Mouse (Mus musculus) adrenal gland, postnatal 10 days (tissue): ENCODE results near the gene Dnm2. TPM values are rescaled to one million over a fixed set of nuclear protein-coding genes. Genes with fewer than 3 reads are reported as not detected.

Source experiments
- DNase-seq: peaks from one replicate; pipeline ENCODE4 v3.0.0; 2021; ENCODE audit warnings: mixed read lengths
- long read RNA-seq, 2 experiments: library from polyadenylated mRNA; stranded (forward); transcript quantifications; one replicate each; pipeline ENCODE4 v2.0.0; 2021
- total RNA-seq, 2 experiments: library from RNA; stranded (reverse); gene quantifications; 2 replicates each; pipeline ENCODE4 v1.2.3; 2021

Dnm2 gene
- total RNA-seq = 10 to 100 TPM; 79.1 to 94.7 TPM
- long read RNA-seq, experiment 1, transcript Dnm2-206 (21 exons, 2,613 nt) = minor isoform, 5 of 85 reads
- long read RNA-seq, experiment 1, transcript Dnm2-202 (20 exons, 3,450 nt) = major isoform, 6 of 85 reads
- long read RNA-seq, experiment 1, partial matches to known transcripts = 37 of 85 reads
- long read RNA-seq, experiment 1, other reads (novel, unspliced or antisense) = 32 of 85 reads
- long read RNA-seq, experiment 2, transcript Dnm2-206 (21 exons, 2,613 nt) = minor isoform, 13 of 118 reads
- long read RNA-seq, experiment 2, transcript Dnm2-202 (20 exons, 3,450 nt) = major isoform, 15 of 118 reads
- long read RNA-seq, experiment 2, transcript Dnm2-204 (21 exons, 3,063 nt) = minor isoform, 6 of 118 reads
- long read RNA-seq, experiment 2, transcript Dnm2-201 (21 exons, 3,502 nt) = minor isoform, 10 of 118 reads
- long read RNA-seq, experiment 2, partial matches to known transcripts = 11 of 118 reads
- long read RNA-seq, experiment 2, other reads (novel, unspliced or antisense) = 59 of 118 reads

GRCm38 (mm10) chr9:21424631-21425555 lies at the start of gene Dnm2:
TSS of gene Dnm2 (plus strand) at chr9:21424908.
- peak; percentile 97 for DNase-seq

DNA sequence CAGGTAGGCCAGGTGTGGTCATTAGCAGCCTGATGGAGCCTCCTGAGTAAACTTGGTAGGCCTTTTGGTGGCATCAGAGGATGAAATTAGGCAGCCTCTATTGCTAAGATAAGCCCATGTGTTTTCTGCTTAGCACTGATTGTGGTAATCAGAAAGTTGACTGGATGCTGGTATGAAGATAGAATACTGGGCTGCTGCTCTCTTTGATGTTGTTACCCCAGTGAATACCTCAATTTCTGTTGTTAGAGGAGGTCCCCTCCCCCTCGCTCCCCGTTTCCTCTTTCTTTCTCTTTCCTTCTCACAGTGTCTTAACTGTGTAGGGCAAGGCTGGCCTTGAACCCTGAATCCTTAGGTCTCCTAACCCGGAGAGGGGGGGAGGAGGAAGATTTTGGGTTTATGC lies 45.5 kb upstream of the Dnm2 start:
- DNase-seq = no peak

DNA sequence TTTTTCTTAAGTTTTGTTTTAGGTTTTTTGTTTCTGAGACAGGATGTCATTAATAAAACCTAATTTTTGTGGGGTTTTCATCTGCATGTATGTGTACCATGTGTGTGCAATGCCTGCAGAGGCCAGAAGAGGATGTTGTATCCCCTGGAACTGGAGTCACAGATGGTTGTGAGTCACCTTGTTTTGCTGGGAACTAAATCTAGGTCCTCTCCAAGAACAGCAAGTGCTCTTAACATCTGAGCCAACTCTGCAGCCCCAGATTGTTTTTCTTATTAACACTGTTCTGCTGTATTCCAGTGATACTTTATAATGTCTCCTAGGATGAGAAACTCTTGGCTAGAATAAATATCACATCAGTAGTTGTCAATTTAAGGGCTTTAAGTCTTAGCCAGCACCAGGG lies 43.8 kb upstream of the Dnm2 start:
- no peak for DNase-seq

DNA sequence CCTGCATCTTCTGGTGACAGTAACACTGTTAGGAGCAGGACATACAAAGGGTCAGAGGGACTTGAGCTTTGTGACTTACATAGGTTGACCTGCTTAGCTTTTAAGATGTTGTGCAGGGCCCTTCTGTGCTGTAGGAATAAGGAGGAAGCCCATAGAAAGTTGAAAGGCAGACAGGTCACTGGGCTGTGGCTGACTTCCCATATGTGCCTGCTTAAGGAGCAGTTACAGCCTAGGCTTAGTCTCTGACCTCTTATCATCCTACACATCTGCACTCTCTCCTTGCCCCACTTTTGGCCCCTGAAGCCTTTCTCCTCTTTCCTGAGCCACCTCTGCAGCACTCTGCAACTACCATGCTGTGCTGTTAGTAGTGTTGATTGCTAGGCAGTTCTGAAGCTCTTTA lies 40.7 kb upstream of the Dnm2 start:
- DNase-seq = no peak

- no peak for DNase-seq
Measured at GRCm38 (mm10) chr9:21392646-21393175, 32.0 kb upstream of the Dnm2 start.

DNA sequence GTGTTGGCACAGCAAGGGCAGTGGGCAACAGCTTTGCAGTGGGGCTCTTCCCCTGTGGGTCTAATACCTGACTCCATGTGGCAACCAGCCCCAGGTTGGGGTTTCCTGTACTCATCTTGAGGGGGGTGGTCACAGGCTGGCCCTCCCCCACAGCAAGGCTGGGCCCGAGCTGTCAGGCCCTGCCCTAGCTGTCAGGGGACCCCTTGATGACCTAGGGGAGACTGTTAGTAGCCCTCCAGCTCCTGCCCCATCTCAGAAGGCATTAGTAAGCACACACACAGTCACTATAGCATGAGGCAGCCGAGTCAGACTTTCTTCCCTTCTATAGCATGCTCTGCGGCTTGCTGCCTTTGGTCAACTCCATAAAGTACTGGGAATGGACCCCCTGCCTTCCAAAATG lies 29.0 kb upstream of the Dnm2 start:
- DNase-seq = no peak

- DNase-seq = no peak
Measured at GRCm38 (mm10) chr9:21397170-21397569, 27.5 kb upstream of the Dnm2 start.

DNA sequence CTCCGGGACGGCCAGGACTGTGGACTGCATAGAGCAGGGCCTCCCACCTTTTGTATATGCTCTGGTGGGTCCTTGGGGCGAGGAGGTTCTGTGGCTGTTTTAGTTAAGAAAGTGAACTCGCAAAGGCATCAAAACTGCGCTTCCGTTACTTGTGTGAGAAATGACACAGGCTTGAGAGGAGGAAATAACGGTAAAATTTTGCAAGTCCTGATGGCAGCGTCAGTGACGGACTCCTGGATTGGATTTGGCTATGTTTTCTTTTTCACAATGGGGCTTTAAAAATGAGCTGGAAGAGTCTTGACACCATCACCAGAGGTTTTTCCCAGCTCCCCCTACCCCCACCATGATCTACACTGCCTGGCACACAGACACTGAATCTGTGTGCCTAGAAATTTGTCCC lies 23.7 kb upstream of the Dnm2 start:
- DNase-seq = no peak

- no peak for DNase-seq
Measured at GRCm38 (mm10) chr9:21402764-21403253, 21.9 kb upstream of the Dnm2 start.

DNA sequence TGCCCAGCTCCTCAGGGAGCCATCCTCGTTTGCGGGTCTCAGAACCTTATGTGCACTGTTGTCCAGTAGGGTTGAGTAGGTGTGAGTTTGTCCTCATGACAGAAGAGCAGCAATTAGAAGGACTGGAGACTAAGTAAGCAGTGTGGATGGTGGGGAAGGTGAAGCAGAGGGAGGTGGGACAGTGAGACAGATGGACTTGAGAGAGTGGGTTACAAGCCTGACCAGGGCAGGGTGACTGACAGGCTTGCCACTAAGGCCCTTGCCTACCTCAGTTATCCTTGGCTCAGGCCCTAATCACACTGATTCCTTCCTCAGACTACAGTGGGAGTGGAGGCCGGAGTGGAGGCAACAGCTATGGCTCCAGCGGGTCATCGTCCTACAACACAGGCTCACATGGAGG lies 21.0 kb upstream of the Dnm2 start:
- DNase-seq = no peak

- DNase-seq = no peak
Measured at GRCm38 (mm10) chr9:21405525-21405924, 19.2 kb upstream of the Dnm2 start.

GRCm38 (mm10) chr9:21407951-21408350 lies 16.8 kb upstream of the Dnm2 start:
- peak; percentile 78 for DNase-seq

DNA sequence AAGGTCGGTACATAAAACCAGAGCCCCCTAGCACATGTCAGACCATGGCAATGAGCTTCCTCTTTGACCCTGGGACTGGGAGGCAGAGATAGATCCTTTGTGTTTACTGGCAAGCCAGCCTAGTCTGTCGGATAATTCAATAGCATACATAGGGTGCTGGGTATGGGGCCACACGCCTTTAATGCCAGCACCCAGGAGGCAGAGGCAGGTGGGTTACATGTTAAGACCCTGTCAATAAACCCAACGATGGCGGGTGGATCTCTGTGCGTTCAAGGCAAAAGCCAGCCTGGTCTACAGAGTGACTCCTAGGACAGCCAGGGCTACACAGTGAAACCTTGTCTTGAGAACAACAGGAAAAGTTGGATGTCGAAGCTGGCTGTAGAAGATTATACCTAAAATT lies 16.1 kb upstream of the Dnm2 start:
- no peak for DNase-seq

- DNase-seq = peak; percentile 90
Measured at GRCm38 (mm10) chr9:21409592-21410317, 15.0 kb upstream of the Dnm2 start.

GRCm38 (mm10) chr9:21411669-21412550 lies 12.8 kb upstream of the Dnm2 start, which contains the start of gene Qtrt1:
TSS of gene Qtrt1 (plus strand) at chr9:21411837.
- DNase-seq = peak; percentile 87

DNA sequence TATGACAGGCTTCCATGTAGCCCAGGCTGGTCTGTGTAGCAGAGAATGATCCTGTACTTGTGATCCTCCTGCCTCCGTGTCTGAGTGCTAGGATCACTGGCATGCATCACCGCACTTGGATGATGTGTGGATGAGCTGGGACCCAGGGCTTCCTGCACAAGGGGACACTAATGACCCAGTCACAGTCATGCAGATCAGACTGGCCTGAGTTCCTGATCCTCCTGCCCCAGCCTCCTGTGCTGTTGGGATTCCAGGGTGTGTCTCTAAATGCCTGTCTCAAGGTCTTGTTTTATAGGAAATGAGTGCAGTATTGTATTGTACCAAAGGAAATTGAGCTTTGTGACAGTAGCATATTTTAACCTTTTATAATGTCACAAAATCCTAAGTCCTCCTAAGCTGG lies 6.8 kb upstream of the Dnm2 start:
- DNase-seq = no peak

DNA sequence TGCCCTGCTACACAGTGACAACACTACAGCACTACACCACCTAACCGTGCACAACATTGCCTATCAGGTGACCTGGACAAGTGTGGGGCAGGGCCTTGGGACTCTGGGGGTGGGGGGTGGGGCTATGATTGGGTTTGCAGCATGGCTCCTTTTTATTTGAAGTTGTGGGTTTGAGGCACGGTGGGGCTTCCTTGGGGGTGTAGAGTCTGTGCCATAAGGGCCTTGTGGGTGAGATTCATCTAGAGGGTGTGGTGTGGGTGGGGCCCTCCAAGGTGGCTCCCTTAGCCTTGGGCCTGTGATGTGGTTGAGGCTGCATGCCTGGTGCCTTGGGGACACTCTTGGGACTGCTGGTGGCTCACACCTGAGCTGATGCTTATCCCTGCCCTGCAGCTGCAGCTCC lies 5.1 kb upstream of the Dnm2 start:
- no peak for DNase-seq

DNA sequence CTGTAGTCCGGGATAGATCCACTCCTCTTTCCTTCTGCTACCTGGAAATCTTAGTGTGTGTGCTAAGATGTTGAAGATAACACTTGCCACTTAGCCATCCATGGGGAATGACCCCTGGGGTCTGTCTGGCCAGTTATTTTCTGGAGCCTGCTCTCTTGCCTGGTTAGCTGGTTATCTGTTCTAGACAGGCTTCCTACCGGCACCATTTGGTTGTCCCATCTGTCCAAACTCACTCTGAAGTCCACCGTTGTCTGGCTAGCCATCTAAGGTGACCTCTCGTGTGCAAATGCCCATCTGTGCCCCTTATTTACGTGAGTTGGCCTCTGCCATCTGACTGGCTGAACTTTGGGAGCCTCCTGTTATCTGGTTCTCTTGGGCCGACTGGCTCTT lies 843 bp downstream of the Dnm2 start:
- DNase-seq = no peak

- DNase-seq = no peak
Measured at GRCm38 (mm10) chr9:21426013-21426412, 1.3 kb downstream of the Dnm2 start.

DNA sequence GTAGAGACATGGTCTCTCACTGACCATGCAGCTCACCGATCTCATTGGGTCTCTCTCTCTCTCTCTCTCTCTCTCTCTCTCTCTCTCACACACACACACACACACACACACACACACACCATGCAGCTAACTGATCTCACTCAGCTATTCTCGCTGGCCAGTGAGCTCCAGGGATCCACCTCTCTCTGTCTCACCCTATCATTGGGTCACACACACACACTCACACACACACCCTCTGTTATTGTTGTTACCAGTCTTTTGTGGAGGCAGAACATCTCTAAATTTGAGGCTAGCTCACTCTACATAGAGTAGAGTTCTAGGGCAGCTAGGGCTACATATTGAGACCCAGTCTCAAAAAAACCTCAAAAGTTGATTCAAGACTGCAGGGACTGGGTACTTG lies 1.8 kb downstream of the Dnm2 start:
- no peak for DNase-seq

DNA sequence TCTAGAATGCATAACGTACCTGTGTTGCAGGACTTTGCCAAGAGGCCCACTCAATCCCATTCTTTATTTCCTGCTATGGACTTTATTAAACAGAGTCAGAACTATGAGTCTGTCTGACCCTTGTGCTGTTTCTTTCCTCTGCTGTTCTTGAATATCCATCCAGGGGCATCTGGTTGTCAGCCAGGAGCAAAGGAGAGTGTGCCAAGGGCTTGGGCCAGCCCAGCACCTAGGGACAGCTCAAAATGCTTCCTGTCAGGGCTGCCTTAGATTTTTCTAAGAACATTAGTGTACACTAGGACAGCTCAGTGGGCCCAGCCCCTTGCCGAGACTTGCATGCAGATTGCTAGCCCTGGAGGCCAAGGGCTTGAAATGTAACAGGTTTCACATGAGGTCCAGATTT lies 3.1 kb downstream of the Dnm2 start:
- DNase-seq = peak; percentile 78
